Mouse (Mus musculus): ENCODE measurements at regions not wholly inside any gene's neighbourhood (a gene's known extent, or its start where the extent isn't known, plus 50 kb on each side); places are given as distances from the start of the nearest gene placed in this dataset.

DNA sequence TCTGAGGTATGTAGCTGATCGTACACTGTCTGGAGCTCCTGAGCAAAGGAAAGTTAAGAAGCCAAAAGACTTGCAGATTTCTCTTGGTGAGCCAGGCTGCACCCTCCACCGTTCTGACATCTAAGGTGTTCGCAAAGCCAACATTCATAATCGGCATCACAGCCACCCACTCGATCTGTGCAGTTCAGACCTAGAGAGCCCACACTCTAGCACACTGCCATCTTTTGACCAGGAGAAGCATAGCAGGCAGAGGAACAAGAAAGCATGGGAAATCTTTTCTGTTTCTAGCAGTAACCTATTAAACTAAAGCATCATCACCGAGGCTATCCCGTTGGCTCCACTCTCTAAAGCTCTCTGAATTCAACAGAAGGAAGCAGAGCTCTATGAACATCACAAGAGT is 59.2 kb downstream of the Areg start:
- peaks cover 5% of the 10 kb centered on the region; the same call in 1 of the 2 replicates for H3K4me1 ChIP-seq
- H3K27me3 ChIP-seq (ENCODE audit: insufficient read depth, poor library complexity, severe bottlenecking): no peaks in the 10 kb centered on the region
- WGBS: 52% methylated on average over 7 of the region's 7 CpGs
- H3K9me3 ChIP-seq: no peaks in the 10 kb centered on the region
- H3K4me3 ChIP-seq: no peak overlapping the region
- DNase-seq (ENCODE audit: low spot score): no peak
- H3K27ac ChIP-seq: no peak overlapping the region
- H3K36me3 ChIP-seq: no peaks in the 10 kb centered on the region

DNA sequence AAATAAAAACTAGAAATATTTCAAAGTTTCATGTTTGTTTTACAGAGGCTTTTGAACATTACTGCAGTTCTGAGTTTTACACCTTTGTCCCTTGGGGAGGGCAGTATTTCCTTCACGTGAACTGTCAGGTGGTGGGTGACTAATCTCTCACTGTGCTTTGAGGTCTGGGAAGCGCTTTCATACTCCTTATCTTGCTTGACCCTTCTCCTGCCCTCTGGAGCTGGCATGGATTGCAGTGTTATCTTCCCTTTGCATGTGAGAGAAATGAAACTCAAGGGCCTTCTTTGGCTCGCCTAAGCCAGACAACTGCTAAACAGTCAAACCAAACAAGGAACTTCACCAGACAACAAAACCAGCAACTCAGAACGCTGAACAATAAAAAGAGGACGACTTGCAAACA is 61.0 kb downstream of the Areg start:
- 20% methylated on average over 5 of the region's 5 CpGs for WGBS
- Histone ChIP-seq H3K9me3 (no peaks in the 10 kb centered on the region), H3K27ac (peak overlapping the region; percentile 52; the same call in 1 of the 2 replicates), H3K4me1 (peaks cover 5% of the 10 kb centered on the region; the same call in 1 of the 2 replicates), H3K4me3 (no peak overlapping the region), H3K27me3 (ENCODE audit: insufficient read depth, poor library complexity, severe bottlenecking) (no peaks in the 10 kb centered on the region), H3K36me3 (no peaks in the 10 kb centered on the region)
- no peak for DNase-seq (ENCODE audit: low spot score)

GRCm38 (mm10) chr5:91204225-91205005 is 65.0 kb downstream of the Areg start:
- no peaks in the 10 kb centered on the region for H3K36me3 ChIP-seq
- H3K27me3 ChIP-seq (ENCODE audit: insufficient read depth, poor library complexity, severe bottlenecking): no peaks in the 10 kb centered on the region
- no peak overlapping the region for H3K27ac ChIP-seq
- 84% methylated on average over 13 of the region's 13 CpGs for WGBS
- no peak overlapping the region for H3K4me3 ChIP-seq
- H3K4me1 ChIP-seq: peaks cover 11% of the 10 kb centered on the region; the same call in 1 of the 2 replicates
- H3K9me3 ChIP-seq: no peaks in the 10 kb centered on the region
- no peak for DNase-seq (ENCODE audit: low spot score)

DNA sequence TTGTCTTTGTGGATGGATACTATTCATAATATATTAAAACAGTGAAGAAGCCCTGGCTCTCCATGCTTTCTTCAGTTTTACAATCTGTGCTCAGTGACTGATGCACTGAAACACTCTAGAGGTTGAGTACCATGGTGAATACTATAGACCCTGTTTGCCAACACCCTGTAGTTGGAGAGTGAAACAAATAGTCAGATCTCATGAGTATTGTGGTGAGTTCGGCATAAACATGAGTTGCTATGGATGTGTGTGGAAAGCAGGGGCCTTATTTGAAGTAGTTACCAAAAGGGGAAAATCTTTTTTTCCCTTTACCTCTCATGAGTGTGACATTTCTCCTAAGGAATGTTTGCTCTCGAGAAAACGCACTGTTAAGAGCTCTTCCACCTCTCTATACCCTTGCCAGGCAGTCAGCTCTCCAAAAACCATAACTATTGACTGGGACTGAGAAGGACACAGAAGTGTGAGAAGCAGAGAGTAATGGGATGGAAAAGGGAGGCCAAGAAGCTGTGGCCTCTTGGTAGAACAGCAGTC is 66.0 kb downstream of the Areg start:
- DNase-seq (ENCODE audit: low spot score): no peak
- 80% methylated on average over 3 of the region's 3 CpGs for WGBS
- Histone ChIP-seq H3K36me3 (no peaks in the 10 kb centered on the region), H3K4me1 (peaks cover 9% of the 10 kb centered on the region; the same call in 1 of the 2 replicates), H3K4me3 (no peak overlapping the region), H3K27ac (no peak overlapping the region), H3K27me3 (ENCODE audit: insufficient read depth, poor library complexity, severe bottlenecking) (no peaks in the 10 kb centered on the region), H3K9me3 (no peaks in the 10 kb centered on the region)

- H3K27me3 ChIP-seq (ENCODE audit: insufficient read depth, poor library complexity, severe bottlenecking): no peaks in the 10 kb centered on the region
- WGBS: 77% methylated on average over 9 of the region's 9 CpGs
- H3K27ac ChIP-seq: no peak overlapping the region
- no peaks in the 10 kb centered on the region for H3K36me3 ChIP-seq
- H3K4me3 ChIP-seq: no peak overlapping the region
- no peak for DNase-seq (ENCODE audit: low spot score)
- H3K9me3 ChIP-seq: no peaks in the 10 kb centered on the region
- peaks cover 6% of the 10 kb centered on the region; the same call in 1 of the 2 replicates for H3K4me1 ChIP-seq
These were observed 67.4 kb downstream of the Areg start for GRCm38 (mm10) chr5:91206569-91207490.

DNA sequence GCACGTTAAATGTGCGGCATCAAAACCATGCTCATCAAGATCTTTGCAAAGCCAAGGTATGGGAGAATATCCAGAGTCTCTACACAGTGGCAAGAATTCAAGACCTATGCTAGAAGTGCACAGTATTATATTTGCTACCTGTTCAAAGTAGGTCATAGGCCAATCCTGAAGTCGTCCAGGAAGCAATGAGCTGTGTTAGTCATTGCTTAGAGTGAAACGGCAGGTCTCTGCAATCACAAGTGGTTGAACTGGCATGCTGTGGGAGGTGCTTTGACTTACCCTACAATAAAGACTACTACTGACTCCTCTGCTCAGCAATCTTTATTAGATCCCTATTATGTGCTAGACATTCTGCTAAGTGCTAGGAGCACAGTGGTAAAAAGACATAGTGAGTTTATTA is 80.8 kb downstream of the Areg start:
- no peak for DNase-seq (ENCODE audit: low spot score)
- H3K27ac ChIP-seq: no peak overlapping the region
- 81% methylated on average over 4 of the region's 4 CpGs for WGBS
- no peaks in the 10 kb centered on the region for H3K36me3 ChIP-seq
- H3K4me1 ChIP-seq: no peaks in the 10 kb centered on the region
- H3K9me3 ChIP-seq: no peaks in the 10 kb centered on the region
- H3K27me3 ChIP-seq (ENCODE audit: insufficient read depth, poor library complexity, severe bottlenecking): no peaks in the 10 kb centered on the region
- no peak overlapping the region for H3K4me3 ChIP-seq

GRCm38 (mm10) chr5:91241656-91242055 is 102.3 kb downstream of the Areg start:
- H3K4me1 ChIP-seq: no peaks in the 10 kb centered on the region

GRCm38 (mm10) chr5:91247444-91247843 is 108.0 kb downstream of the Areg start:
- no peak for DNase-seq (ENCODE audit: low spot score)
- Histone ChIP-seq H3K27ac (no peak overlapping the region), H3K36me3 (no peaks in the 10 kb centered on the region), H3K9me3 (no peaks in the 10 kb centered on the region), H3K27me3 (ENCODE audit: insufficient read depth, poor library complexity, severe bottlenecking) (no peaks in the 10 kb centered on the region), H3K4me3 (no peak overlapping the region), H3K4me1 (no peaks in the 10 kb centered on the region)
- 86% methylated on average over 5 of the region's 5 CpGs for WGBS

More at GRCm38 (mm10) chr5:91241656-91242055, 102.3 kb downstream of the Areg start:
- WGBS: 66% methylated on average over 4 of the region's 4 CpGs
- no peaks in the 10 kb centered on the region for H3K27me3 ChIP-seq (ENCODE audit: insufficient read depth, poor library complexity, severe bottlenecking)
- DNase-seq (ENCODE audit: low spot score): no peak
- H3K27ac ChIP-seq: no peak overlapping the region
- H3K4me3 ChIP-seq: no peak overlapping the region
- no peaks in the 10 kb centered on the region for H3K9me3 ChIP-seq
- H3K36me3 ChIP-seq: no peaks in the 10 kb centered on the region

DNA sequence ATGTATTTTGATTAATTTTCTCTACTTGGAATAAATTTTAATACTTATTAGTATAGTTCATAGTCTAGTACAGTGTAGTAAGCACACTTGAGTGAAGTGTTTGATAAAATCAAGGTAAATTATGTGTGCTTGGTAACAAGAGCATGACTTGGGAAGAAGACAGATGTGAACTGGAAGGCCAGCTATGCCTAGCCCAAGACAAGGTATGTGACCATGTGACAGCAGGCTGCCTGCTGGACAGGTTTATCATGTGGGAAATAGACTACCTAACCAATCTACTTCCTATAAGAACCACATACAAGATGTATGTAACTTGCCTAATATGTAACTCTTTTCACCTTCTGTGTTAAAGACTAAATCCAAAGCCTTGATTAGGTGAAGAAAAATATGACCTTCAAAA is 122.5 kb downstream of the Areg start:
- Histone ChIP-seq H3K36me3 (no peaks in the 10 kb centered on the region), H3K27ac (no peak overlapping the region), H3K4me3 (no peak overlapping the region), H3K4me1 (no peaks in the 10 kb centered on the region; the same call in 1 of the 2 replicates), H3K27me3 (ENCODE audit: insufficient read depth, poor library complexity, severe bottlenecking) (no peaks in the 10 kb centered on the region), H3K9me3 (no peaks in the 10 kb centered on the region)
- DNase-seq (ENCODE audit: low spot score): no peak

- H3K36me3 ChIP-seq: no peaks in the 10 kb centered on the region
- H3K9me3 ChIP-seq: no peaks in the 10 kb centered on the region
- no peaks in the 10 kb centered on the region for H3K27me3 ChIP-seq (ENCODE audit: insufficient read depth, poor library complexity, severe bottlenecking)
- DNase-seq (ENCODE audit: low spot score): no peak
- no peak overlapping the region for H3K27ac ChIP-seq
- H3K4me3 ChIP-seq: no peak overlapping the region
- no peaks in the 10 kb centered on the region; the same call in 1 of the 2 replicates for H3K4me1 ChIP-seq
- WGBS: 69% methylated on average over 1 of the region's 1 CpGs
These were observed 123.1 kb downstream of the Areg start for GRCm38 (mm10) chr5:91262526-91262925.

GRCm38 (mm10) chr5:91270747-91271146 is 131.3 kb downstream of the Areg start:
- 77% methylated on average over 1 of the region's 1 CpGs for WGBS
- Histone ChIP-seq H3K9me3 (no peaks in the 10 kb centered on the region), H3K27ac (no peak overlapping the region), H3K36me3 (no peaks in the 10 kb centered on the region), H3K27me3 (ENCODE audit: insufficient read depth, poor library complexity, severe bottlenecking) (no peaks in the 10 kb centered on the region), H3K4me1 (no peaks in the 10 kb centered on the region), H3K4me3 (no peak overlapping the region)
- no peak for DNase-seq (ENCODE audit: low spot score)

- no peak overlapping the region for H3K27ac ChIP-seq
- H3K4me3 ChIP-seq: no peak overlapping the region
- no peak for DNase-seq (ENCODE audit: low spot score)
- H3K36me3 ChIP-seq: no peaks in the 10 kb centered on the region
- no peaks in the 10 kb centered on the region for H3K9me3 ChIP-seq
- H3K27me3 ChIP-seq (ENCODE audit: insufficient read depth, poor library complexity, severe bottlenecking): no peaks in the 10 kb centered on the region
- H3K4me1 ChIP-seq: no peaks in the 10 kb centered on the region
These were observed 131.4 kb downstream of the Btc start for GRCm38 (mm10) chr5:91271416-91271815.

GRCm38 (mm10) chr5:91274411-91274810 is 128.4 kb downstream of the Btc start:
- WGBS: 80% methylated on average over 3 of the region's 3 CpGs
- DNase-seq (ENCODE audit: low spot score): no peak

More at GRCm38 (mm10) chr5:91274411-91274810, 128.4 kb downstream of the Btc start:
- H3K36me3 ChIP-seq: no peaks in the 10 kb centered on the region
- H3K27me3 ChIP-seq (ENCODE audit: insufficient read depth, poor library complexity, severe bottlenecking): no peaks in the 10 kb centered on the region
- H3K27ac ChIP-seq: no peak overlapping the region
- H3K4me1 ChIP-seq: no peaks in the 10 kb centered on the region
- H3K9me3 ChIP-seq: no peaks in the 10 kb centered on the region
- H3K4me3 ChIP-seq: no peak overlapping the region
